Mouse (Mus musculus) megakaryocyte, embryonic 14.5 days (primary cell): ENCODE measurements at regions not wholly inside any gene's neighbourhood (a gene's known extent, or its start where the extent isn't known, plus 50 kb on each side); places are given as distances from the start of the nearest gene placed in this dataset.

Experiments used
- H3K27me3 ChIP-seq: replicated peaks from 2 replicates; pipeline ENCODE3; 2012; ENCODE audit warnings: inconsistent platforms
- H3K36me3 ChIP-seq: replicated peaks from 2 replicates; pipeline ENCODE3; 2012; ENCODE audit warnings: low read length, inconsistent platforms, mixed read lengths
- H3K4me1 ChIP-seq: 2 replicates; pipeline ENCODE4 v1.6.1; 2012; ENCODE audit warnings: inconsistent platforms
- H3K4me3 ChIP-seq: replicated peaks from 2 replicates; pipeline ENCODE3; 2012; ENCODE audit warnings: moderate library complexity, mild to moderate bottlenecking, inconsistent platforms
- H3K9me3 ChIP-seq: 2 replicates; pipeline ENCODE4 v1.6.1; 2012; ENCODE audit warnings: inconsistent platforms
- FLI1 ChIP-seq: IDR thresholded peaks from 2 replicates; pipeline ENCODE4 v1.6.1; 2012; ENCODE audit warnings: low read length, inconsistent platforms, mixed read lengths
- GATA1 ChIP-seq: IDR thresholded peaks from 3 replicates; pipeline ENCODE4 v1.6.1; 2012; ENCODE audit warnings: mixed read lengths, low read length, inconsistent platforms, borderline replicate concordance

DNA sequence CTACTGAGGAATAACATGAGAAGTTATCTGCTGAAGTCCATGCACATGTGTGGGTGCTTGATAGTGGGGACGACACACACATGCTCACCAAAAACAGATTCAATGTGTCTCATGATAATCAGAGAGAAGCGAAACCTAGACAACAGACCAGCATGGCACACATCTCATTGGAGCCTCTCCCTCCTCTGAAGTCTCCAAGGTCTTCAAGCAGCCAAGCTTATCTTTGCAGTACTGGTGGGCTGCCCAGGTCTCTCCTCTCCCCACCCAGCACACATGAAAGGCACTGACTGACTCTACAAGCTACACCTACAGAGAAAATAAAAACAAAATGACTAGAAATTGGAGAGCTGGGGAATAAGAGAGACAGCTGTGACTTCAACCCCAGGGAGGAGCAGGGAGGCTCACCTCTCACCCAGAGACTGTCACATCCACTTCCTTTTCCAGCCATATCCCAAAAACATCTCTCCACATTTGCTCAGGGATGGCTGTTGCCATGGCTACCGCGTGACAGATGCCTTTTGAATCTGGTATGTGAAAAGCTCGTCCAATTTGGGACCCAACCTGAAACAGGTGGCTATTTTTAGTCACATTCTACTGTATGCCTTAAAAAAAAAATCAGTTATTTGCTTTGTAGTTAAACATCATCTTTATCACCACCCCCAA, 62.7 kb upstream of the Lclat1 start:
- no peak for TF ChIP-seq GATA1
- TF ChIP-seq FLI1 = no peak
- Histone ChIP-seq H3K4me3 (no peak overlapping the region), H3K4me1 (no peaks in the 10 kb centered on the region), H3K36me3 (no peaks in the 10 kb centered on the region), H3K9me3 (no peaks in the 10 kb centered on the region), H3K27me3 (no peaks in the 10 kb centered on the region)

DNA sequence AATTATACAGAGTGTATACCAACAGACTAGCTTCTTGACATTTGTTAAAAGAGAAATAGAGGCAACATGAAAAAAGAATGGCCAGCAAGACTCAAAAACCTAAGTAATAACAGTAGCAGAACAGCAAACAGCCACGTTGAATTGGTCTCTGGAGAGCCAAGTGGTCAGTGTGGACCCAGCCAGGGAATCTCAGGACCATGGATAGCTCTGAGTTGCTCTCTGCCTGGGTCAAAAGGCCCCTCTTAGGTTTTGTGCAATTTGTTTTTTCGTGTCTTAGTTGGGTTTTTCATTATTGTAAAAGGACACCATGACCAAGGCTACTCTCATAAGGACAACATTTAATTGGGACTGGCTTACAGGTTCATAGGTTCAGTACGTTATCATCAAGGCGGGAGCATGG, 60.8 kb upstream of the Lclat1 start:
- Histone ChIP-seq H3K27me3 (no peaks in the 10 kb centered on the region), H3K4me1 (no peaks in the 10 kb centered on the region), H3K9me3 (no peaks in the 10 kb centered on the region), H3K36me3 (no peaks in the 10 kb centered on the region), H3K4me3 (no peak overlapping the region)
- TF ChIP-seq FLI1 (no peak), GATA1 (no peak)

DNA sequence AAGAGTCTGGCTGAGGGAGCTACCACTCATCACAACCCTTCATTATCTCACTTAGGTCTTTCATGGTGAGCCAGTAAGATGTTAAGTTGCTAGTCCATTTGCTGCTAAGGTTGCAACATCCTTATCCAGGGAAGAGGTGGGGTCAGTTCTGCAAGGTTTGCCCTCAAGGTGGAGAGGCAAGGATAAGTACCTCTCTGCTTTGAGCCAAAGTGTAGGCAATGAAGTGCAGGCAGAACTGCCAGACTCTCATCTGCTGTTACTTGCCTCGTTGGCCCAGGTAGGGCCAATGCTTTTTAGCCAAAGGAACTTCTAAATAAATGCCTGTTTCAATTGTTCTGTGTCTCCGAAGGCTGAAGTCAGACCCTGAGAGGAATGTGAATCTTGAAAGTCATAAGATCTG, 59.6 kb upstream of the Lclat1 start:
- Histone ChIP-seq H3K4me3 (no peak overlapping the region), H3K36me3 (no peaks in the 10 kb centered on the region), H3K9me3 (no peaks in the 10 kb centered on the region), H3K27me3 (no peaks in the 10 kb centered on the region), H3K4me1 (no peaks in the 10 kb centered on the region)
- no peak for TF ChIP-seq FLI1
- TF ChIP-seq GATA1 = no peak

DNA sequence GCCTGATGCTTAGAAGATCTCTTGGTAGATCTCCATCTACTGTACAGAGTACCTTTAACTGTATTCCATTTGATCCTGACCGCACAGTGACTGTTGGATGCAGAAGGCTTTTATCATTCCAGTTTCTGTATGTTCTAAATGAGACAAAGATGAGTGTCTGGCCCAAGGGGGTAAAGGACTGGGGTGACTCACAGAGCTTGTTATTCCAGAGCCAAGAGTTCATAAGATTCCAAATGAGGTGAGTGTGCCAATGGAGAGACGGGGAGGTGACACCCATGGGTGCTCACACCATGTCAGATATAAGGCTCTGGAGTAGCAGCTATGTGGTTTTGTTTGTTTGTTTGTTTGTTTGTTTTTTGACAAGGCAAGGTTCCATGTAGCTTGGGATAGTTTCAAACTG, 54.8 kb upstream of the Lclat1 start:
- no peaks in the 10 kb centered on the region for H3K36me3 ChIP-seq
- H3K4me3 ChIP-seq = no peak overlapping the region
- H3K4me1 ChIP-seq = no peaks in the 10 kb centered on the region
- TF ChIP-seq FLI1 = no peak
- no peak for TF ChIP-seq GATA1
- no peaks in the 10 kb centered on the region for H3K27me3 ChIP-seq
- peaks cover 8% of the 10 kb centered on the region for H3K9me3 ChIP-seq

DNA sequence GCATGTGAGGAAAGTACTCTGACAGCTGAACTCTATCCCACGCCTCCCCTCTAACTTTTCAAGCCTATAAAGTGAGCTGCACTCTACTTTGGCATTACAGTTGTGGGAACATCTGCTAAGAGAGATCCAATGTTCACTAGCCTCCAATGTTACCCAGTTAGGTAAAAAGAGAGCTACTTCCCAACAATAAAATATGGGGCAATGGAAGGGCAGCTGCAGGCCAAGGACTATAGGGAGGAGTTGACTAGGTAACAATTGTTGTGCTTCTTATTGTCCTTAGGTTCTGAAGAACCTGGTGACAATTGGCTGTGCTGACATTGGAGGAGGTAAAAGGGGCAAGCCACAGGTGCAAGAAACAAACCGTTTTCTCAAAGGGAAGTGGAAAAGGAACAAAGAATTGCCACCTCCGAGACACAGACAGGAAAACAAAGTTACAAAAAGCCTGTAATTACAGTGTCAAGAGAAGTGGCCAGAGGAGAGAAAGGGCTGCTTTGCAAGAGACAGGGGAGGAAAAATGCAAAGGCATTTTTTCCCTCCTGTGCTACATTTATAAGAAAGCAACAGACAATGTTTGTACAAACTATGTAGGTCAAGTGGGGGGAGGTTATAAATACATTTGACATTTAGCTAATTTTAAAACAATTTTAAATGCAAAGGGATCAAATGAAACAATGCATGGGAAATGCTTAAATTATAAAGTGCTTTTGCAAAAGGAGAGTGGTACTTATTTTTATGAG, 54.1 kb upstream of the Lclat1 start:
- TF ChIP-seq FLI1 (no peak), GATA1 (no peak)
- Histone ChIP-seq H3K4me3 (no peak overlapping the region), H3K27me3 (no peaks in the 10 kb centered on the region), H3K9me3 (peaks cover 8% of the 10 kb centered on the region), H3K4me1 (no peaks in the 10 kb centered on the region), H3K36me3 (no peaks in the 10 kb centered on the region)

DNA sequence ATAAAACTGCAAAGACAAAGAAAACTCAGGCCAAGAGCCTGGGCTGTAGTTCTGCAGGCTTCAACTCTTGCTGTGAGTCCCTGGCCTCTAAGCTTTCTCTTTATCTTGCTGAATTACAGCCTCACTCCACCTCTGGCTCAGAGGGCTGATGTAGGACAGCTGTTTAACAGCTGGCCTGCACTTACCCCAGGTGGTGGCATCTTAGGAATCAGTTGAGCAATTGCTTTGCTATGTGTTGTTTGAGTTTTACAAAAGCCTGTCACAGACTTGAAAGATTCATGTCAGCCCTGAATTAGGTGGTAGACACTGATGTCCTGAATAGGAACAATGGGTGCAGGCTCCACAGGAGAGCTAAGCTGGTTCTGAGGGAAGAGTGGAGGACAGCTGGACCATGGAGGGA, 53.6 kb upstream of the Lclat1 start:
- no peaks in the 10 kb centered on the region for H3K27me3 ChIP-seq
- no peaks in the 10 kb centered on the region for H3K4me1 ChIP-seq
- no peaks in the 10 kb centered on the region for H3K36me3 ChIP-seq
- no peak overlapping the region for H3K4me3 ChIP-seq
- no peak for TF ChIP-seq GATA1
- no peak for TF ChIP-seq FLI1
- peaks cover 8% of the 10 kb centered on the region for H3K9me3 ChIP-seq

DNA sequence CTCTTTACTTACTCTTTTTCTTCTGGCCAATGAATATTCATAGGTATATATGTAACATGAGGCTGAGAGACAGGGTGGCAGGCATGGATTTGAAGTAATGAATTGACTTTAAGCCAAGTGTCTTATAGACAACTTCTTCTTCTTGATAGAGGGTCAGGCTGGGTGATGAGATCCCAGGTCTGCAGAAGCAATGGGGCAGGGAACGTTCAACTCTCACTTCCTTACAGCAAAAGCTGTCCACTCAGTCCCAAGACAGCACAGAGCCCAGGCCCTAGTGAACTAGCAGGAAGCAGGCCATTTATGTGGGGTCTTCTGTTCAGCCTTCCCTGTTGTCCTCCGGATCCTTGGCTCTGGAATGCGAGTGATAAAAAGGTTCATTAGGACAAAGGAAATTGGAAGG, 52.6 kb upstream of the Lclat1 start:
- no peak for TF ChIP-seq FLI1
- no peak for TF ChIP-seq GATA1
- H3K4me3 ChIP-seq = no peak overlapping the region
- H3K9me3 ChIP-seq = peaks cover 8% of the 10 kb centered on the region
- H3K27me3 ChIP-seq = no peaks in the 10 kb centered on the region
- H3K4me1 ChIP-seq = no peaks in the 10 kb centered on the region
- no peaks in the 10 kb centered on the region for H3K36me3 ChIP-seq

DNA sequence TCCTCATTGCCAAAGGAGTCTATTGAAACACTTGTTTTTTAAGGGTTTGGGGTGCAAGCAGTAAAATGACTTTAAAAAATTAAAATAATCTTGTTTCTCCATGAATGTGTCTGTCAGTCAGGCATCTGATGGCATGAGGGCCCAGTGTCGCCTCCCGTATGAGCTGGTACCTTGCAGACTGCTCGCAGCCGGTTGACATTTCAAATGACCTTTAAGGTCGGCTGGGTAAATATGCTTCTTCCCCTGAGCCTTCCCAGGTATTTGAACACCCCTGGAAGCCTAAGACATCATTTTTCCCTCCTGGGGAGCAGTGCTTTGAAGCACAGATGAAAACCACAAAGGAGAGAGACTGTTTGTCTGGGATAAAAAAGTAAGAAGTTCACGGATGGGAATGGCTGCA, 52.2 kb upstream of the Lclat1 start:
- Histone ChIP-seq H3K36me3 (no peaks in the 10 kb centered on the region), H3K9me3 (peaks cover 8% of the 10 kb centered on the region), H3K4me1 (no peaks in the 10 kb centered on the region), H3K4me3 (no peak overlapping the region), H3K27me3 (no peaks in the 10 kb centered on the region)
- TF ChIP-seq FLI1 = no peak
- no peak for TF ChIP-seq GATA1

DNA sequence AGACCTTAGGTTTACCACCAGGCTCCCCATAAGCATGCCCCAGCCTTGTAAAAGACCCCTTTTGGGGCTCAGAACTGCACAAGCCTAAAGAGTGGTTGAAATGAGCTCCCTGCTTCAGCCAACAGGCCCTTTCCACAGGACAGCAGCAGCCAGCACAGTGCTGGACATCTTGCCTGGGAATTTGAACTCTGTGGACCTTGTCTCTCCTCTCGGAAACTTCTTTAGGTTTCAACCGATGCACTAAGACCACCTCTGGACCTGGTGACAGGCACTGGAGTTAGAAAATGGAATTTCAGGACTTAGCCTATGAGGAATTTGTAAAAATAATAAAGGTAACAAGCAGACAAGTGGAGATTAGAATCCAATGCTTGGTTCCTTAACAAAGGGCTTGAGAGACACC, 51.2 kb upstream of the Lclat1 start:
- H3K27me3 ChIP-seq = no peaks in the 10 kb centered on the region
- no peak overlapping the region for H3K4me3 ChIP-seq
- no peaks in the 10 kb centered on the region for H3K36me3 ChIP-seq
- H3K4me1 ChIP-seq = no peaks in the 10 kb centered on the region
- peaks cover 12% of the 10 kb centered on the region for H3K9me3 ChIP-seq
- TF ChIP-seq FLI1 (no peak), GATA1 (no peak)
